Mouse (Mus musculus) kidney, postnatal 0 days (tissue): Measurements from ENCODE around the gene Smyd1. TPM values are rescaled to one million over a fixed set of nuclear protein-coding genes. Genes with fewer than 3 reads are reported as not detected.

Experiments
- ATAC-seq: fragments of 200-750 bp; cut with Nextera tagmentation; replicated peaks from 2 replicates; pipeline ENCODE4 v1.8.0; 2017; ENCODE audit warnings: low read depth, moderate number of reproducible peaks, moderate TSS enrichment, moderate library complexity; ENCODE audit not compliant: low FRiP score
- DNase-seq: peaks from one replicate; pipeline ENCODE4 v3.0.0-alpha.2; 2016; ENCODE audit warnings: low spot score
- H3K27ac ChIP-seq: fragments of 300-500 bp; sonication (generic); 2 replicates; pipeline ENCODE4 v1.5.1; 2014; ENCODE audit warnings: mild to moderate bottlenecking
- H3K27me3 ChIP-seq: fragments of 300-500 bp; sonication (generic); 2 replicates; pipeline ENCODE4 v1.6.1; 2014; ENCODE audit warnings: low read length, mixed read lengths; ENCODE audit not compliant: insufficient read depth
- H3K36me3 ChIP-seq: fragments of 300-500 bp; sonication (generic); 2 replicates; pipeline ENCODE4 v1.6.1; 2014; ENCODE audit warnings: low read length, mixed read lengths; ENCODE audit not compliant: insufficient read depth
- H3K4me1 ChIP-seq: fragments of 300-500 bp; sonication (generic); replicated peaks from 2 replicates; pipeline ENCODE4 v1.6.1; 2014; ENCODE audit warnings: antibody characterized with exemption, low read length, mixed read lengths; ENCODE audit not compliant: insufficient read depth
- H3K4me2 ChIP-seq: fragments of 300-500 bp; sonication (generic); 2 replicates; pipeline ENCODE4 v1.6.1; 2014; ENCODE audit warnings: mild to moderate bottlenecking, low read length, moderate library complexity, mixed read lengths
- H3K4me3 ChIP-seq: fragments of 300-500 bp; sonication (generic); replicated peaks from 2 replicates; pipeline ENCODE4 v1.5.1; 2014; ENCODE audit warnings: low read depth, low read length
- H3K9ac ChIP-seq: fragments of 300-500 bp; sonication (generic); 2 replicates; pipeline ENCODE4 v1.6.1; 2014; ENCODE audit warnings: low read depth, low read length
- H3K9me3 ChIP-seq: fragments of 300-500 bp; sonication (generic); replicated peaks from 2 replicates; pipeline ENCODE4 v1.6.1; 2016; ENCODE audit warnings: low read length, inconsistent platforms, mixed read lengths
- CTCF ChIP-seq: IDR thresholded peaks from 2 replicates; pipeline ENCODE4 v1.5.1; 2016; ENCODE audit warnings: antibody characterized with exemption, low read depth, mild to moderate bottlenecking, moderate library complexity
- WGBS: fragments of 180-500 bp; shearing (Covaris S2); extraction: QIAGEN DNeasy Blood & Tissue Kit; methylation state at CpG from one replicate; pipeline ENCODE4 v1.1.7; 2014; 5-methylcytosine and 5-hydroxymethylcytosine counted together
- polyA plus RNA-seq: library from polyadenylated mRNA; unstranded; fragments of >200 nt; fragmentation: Nextera tagmentation; extraction: Ambion mirVana; gene quantifications from 2 replicates; pipeline ENCODE4 v1.2.1, GENCODE M21; 2015

The Smyd1 gene
- polyA plus RNA-seq, 1 experiment from 2014 or later: 0.12 TPM

DNA sequence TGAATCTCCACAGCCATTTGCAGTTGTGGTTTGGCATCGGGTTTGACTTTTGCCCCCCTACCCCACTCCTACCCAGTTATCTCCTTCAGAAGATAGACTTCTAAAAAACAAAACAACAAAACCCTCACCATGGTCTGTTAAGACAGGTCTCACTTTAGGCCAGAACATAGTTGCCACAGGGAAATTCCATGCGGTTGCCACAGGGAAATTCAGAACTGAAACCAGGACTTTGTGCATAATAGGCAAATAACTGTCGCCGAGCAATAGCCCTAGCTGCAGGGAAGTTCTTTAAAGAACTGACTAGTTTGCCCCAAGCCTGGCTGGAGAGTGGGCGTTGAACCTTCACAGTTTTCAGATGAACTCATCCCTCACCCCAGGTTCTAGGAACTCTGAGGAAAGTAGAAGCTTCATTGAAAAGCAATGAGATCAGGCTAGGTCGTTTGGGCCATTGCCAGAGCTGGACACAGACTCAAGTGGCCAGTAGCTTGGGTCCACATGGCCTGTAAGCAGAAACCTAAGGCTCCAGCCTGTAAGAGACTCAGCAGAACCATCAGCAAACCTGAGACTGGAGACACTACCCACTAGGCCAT, 128.8 kb downstream of the Smyd1 start:
- H3K27ac ChIP-seq: no peak overlapping the region
- no peaks in the 10 kb centered on the region for H3K27me3 ChIP-seq
- H3K4me2 ChIP-seq: no peak overlapping the region
- H3K4me1 ChIP-seq: no peaks in the 10 kb centered on the region
- no peak for DNase-seq
- H3K9me3 ChIP-seq: no peaks in the 10 kb centered on the region
- H3K36me3 ChIP-seq: no peaks in the 10 kb centered on the region
- no peak for ATAC-seq
- no peak overlapping the region for H3K4me3 ChIP-seq
- WGBS: 81% methylated on average over 6 of the region's 6 CpGs
- no peak overlapping the region for H3K9ac ChIP-seq
- no peak for TF ChIP-seq CTCF

DNA sequence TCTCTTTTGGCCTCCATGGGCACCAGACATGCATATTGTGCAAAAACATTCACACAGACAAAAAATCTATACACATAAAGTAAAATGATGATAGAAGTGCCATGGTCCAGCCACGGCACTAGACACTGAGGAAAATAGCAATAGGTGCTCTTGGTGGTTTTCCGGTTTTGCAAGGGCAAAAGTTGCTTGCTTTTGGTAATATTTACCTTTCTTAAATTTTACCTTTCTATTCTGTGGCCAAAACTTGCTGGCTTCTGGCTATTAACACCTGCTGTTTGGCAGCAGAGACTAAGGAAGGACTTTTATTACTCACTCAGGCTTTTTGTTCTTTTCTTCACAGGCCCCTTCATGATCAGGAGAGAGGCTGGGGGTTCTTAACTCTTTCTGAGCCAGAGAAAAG, 131.5 kb downstream of the Smyd1 start:
- no peak for ATAC-seq
- DNase-seq: no peak
- no peak for TF ChIP-seq CTCF
- Histone ChIP-seq H3K4me3 (no peak overlapping the region), H3K9ac (no peak overlapping the region), H3K4me1 (no peaks in the 10 kb centered on the region), H3K27ac (no peak overlapping the region), H3K4me2 (no peak overlapping the region), H3K9me3 (no peaks in the 10 kb centered on the region), H3K27me3 (no peaks in the 10 kb centered on the region), H3K36me3 (no peaks in the 10 kb centered on the region)
- WGBS: 87% methylated on average over 2 of the region's 2 CpGs

DNA sequence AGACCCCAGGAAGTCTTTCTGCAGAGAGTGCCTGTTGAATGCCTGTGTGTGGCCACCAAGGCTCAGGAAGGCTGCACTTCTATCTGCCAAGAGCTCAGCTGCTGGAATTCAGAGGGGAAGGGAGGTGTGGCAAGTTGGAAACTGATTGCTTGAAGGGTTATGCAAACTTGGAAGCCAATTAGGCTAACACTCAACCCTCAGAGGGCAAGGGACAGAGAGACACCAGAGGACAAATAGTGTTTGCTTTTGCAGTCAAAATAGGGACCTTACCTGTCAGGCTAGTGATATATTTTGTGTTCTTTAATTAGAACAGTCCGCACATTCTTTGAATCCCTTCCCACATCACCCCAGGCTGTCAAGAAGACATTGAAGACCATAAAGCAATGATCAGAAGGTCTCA, 132.5 kb downstream of the Smyd1 start:
- Histone ChIP-seq H3K9me3 (no peaks in the 10 kb centered on the region), H3K4me2 (no peak overlapping the region), H3K4me3 (no peak overlapping the region), H3K4me1 (no peaks in the 10 kb centered on the region), H3K27me3 (no peaks in the 10 kb centered on the region), H3K27ac (no peak overlapping the region), H3K36me3 (no peaks in the 10 kb centered on the region), H3K9ac (no peak overlapping the region)
- DNase-seq (no peak), ATAC-seq (no peak)
- no peak for TF ChIP-seq CTCF
- WGBS: 11% methylated on average over 1 of the region's 1 CpGs

DNA sequence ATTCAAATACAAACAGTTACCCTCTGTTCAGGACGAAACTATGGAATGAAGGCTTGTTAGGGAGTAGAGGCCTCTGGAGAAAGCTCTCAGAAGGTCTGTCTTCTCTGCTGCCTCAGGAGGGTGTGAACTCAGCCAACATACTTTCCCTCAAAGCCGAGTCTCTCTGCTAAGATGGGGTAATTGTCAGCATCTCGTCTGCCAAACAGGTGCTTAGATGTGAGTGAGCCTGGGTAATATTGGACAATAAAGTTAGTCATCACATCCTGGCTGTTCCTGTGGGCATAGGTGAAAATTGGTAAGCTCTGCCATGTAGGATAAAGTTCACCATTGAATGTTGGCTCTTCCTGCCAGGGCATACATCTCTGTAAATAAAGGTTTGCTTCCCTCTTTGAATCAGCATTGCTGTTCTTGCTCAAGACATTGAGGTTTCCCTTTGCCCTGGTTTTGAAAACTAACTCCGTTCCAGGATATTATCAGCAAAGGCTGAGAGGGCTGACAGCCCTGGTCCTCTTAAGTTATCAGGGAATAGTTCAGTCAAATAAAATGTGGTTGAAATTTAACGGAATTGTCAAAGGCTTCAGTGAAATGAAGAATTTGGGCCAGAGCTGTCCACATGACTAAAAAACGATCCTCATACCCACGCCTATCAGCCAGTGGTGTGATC, 137.0 kb downstream of the Smyd1 start:
- ATAC-seq (no peak), DNase-seq (no peak)
- Histone ChIP-seq H3K27ac (no peak overlapping the region), H3K4me2 (no peak overlapping the region), H3K4me1 (no peaks in the 10 kb centered on the region), H3K4me3 (no peak overlapping the region), H3K27me3 (no peaks in the 10 kb centered on the region), H3K9me3 (no peaks in the 10 kb centered on the region), H3K9ac (no peak overlapping the region), H3K36me3 (no peaks in the 10 kb centered on the region)
- WGBS: 80% methylated on average over 7 of the region's 7 CpGs
- no peak for TF ChIP-seq CTCF

DNA sequence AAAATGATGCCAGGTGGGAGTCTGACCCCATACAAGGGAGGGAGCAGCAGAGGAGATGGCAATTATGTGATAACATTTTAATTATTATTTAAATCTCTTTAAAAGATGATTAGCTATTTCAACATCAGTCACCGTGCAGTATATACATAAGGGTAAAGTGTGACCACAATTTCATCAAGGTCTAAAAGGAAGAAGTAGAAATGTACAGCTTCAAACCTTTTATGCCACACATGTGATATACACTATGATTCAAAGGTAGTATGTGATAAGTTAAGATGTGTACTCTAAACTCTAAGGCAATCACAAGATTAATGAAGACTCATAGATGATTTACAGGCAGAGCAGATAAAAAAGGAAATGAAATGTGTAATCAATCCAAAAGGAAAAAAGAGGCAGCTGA, 141.4 kb downstream of the Smyd1 start:
- Histone ChIP-seq H3K27me3 (no peaks in the 10 kb centered on the region), H3K9me3 (no peaks in the 10 kb centered on the region), H3K4me2 (no peak overlapping the region), H3K36me3 (no peaks in the 10 kb centered on the region), H3K4me3 (no peak overlapping the region), H3K27ac (no peak overlapping the region), H3K9ac (no peak overlapping the region), H3K4me1 (no peaks in the 10 kb centered on the region)
- 83% methylated on average over 1 of the region's 1 CpGs for WGBS
- no peak for DNase-seq
- TF ChIP-seq CTCF: no peak
- no peak for ATAC-seq

DNA sequence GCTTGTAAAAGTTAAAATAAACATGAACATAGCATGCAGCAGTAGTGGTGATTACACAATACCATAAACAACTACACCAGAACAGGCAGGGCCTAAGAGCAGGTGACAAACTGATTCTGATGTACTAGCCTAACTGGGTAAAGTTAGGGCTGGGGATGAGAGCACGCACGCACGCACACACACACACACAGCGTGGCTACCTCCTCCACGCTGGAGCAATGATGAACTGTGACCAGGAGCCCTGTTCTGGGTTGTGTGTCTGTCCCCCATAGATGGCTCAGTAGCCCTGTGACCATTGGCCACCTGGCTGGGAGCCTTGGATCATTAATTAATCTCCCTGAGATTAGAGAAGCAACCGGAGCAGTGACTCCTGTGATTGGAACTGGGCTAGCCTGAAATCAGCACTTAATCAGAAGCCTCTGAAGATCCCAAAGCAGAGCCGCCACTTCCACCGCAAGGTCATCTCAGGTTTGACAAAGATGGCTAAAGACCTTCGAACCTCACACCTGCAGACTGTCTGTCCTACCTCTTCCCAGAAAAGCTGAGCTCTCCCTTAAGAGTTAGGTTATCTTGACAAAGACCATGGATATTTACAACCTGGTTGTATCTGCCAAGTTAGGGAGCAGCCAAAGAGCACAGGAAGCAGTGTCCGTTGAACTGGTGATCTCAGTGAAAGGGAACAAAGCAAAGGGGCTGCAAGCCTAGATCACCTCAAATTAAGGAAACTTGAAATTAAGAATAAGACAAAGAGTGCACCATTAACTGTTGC, 149.0 kb downstream of the Smyd1 start:
- no peak for ATAC-seq
- Histone ChIP-seq H3K27me3 (no peaks in the 10 kb centered on the region), H3K4me3 (no peak overlapping the region), H3K9ac (no peak overlapping the region), H3K9me3 (no peaks in the 10 kb centered on the region), H3K4me2 (no peak overlapping the region), H3K27ac (no peak overlapping the region), H3K4me1 (no peaks in the 10 kb centered on the region), H3K36me3 (no peaks in the 10 kb centered on the region)
- 75% methylated on average over 10 of the region's 10 CpGs for WGBS
- no peak for TF ChIP-seq CTCF
- DNase-seq: no peak
